Mouse (Mus musculus): ENCODE measurements at regions not wholly inside any gene's neighbourhood (a gene's known extent, or its start where the extent isn't known, plus 50 kb on each side); places are given as distances from the start of the nearest gene placed in this dataset.

- TF ChIP-seq CTCF (IDR thresholded peaks at IDR 0.05; ENCODE audit: extremely low read depth, insufficient read depth, low read length) (no peak), POLR2A (IDR thresholded peaks at IDR 0.05; ENCODE audit: extremely low read depth, insufficient read depth, low read length) (no peak)
Observed at GRCm38 (mm10) chr5:118946090-118946489, 385.6 kb downstream of the Med13l start.
